In the genomic region with DNA sequence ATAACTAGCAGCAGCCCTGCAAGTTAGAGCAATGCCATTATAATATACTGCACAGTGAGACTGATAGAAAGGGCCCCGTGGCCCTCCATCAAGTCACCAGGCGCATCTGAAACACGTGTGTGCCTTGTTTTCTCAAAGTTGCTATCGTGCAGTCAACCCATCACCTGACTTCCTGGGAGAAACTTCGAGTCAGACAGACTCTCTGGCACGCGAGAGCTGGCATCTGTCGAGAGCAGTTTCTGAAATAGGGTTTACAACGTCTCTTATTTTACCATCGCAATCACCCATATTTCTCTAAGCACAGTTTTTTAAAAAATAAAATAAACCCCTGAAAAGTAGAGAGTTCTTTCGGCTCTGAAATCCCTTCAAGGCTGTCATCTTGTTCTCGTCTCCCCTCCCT, we compare ENCODE assay signal across 23 mouse cellular contexts.
DNase-seq lines count a peak whose midpoint lies in the region; ATAC-seq lines count a peak whose summit lies in the region.
"Had no signal": no experiment of that assay in that cellular context is flagged by ENCODE, and none has a peak within 500 bp of the region (broad histone marks: within the 10 kb centered on the region; RNA-seq: fewer than 3 reads in every experiment).

No protein-coding gene starts in this region.

- peaks cover 45% of the 10 kb centered on the region for H3K4me1 ChIP-seq in embryonic facial prominence, embryonic 12.5 days
- H3K4me1 ChIP-seq in embryonic facial prominence, embryonic 10.5 days = peaks cover 77% of the 10 kb centered on the region
- H3K4me1 ChIP-seq in forebrain, embryonic 16.5 days (replicated peaks; ENCODE audit: control insufficient read depth, insufficient read depth, low read length) = peaks cover 16% of the 10 kb centered on the region
- H3K4me1 ChIP-seq in forebrain, embryonic 10.5 days = peaks cover 53% of the 10 kb centered on the region
- H3K4me1 ChIP-seq in midbrain, embryonic 14.5 days (ENCODE audit: control insufficient read depth, insufficient read depth, low read length) = 0 out of 2 replicates have a peak, but pooled peaks cover 5% of the 10 kb centered on the region
- peaks cover 15% of the 10 kb centered on the region for H3K4me1 ChIP-seq in midbrain, embryonic 15.5 days
- H3K4me1 ChIP-seq: intestine, embryonic 15.5 days had no signal

- ATAC-seq in embryonic facial prominence, embryonic 12.5 days (ENCODE audit: insufficient number of reproducible peaks, insufficient read depth, low FRiP score, low TSS enrichment) = no peak
- ATAC-seq in forebrain, embryonic 16.5 days = peak; percentile 18; the same call in 1 of the 2 replicates
- ATAC-seq in midbrain, embryonic 14.5 days (ENCODE audit: low FRiP score, low TSS enrichment) = no peak
- ATAC-seq in midbrain, embryonic 15.5 days (replicated peaks) = no peak
- ATAC-seq: activated CD4-positive, CD25-positive, alpha-beta regulatory T cell, adult 4 months; intestine, embryonic 15.5 days had no signal

- peak overlapping the region; percentile 11; the same call in 1 of the 2 replicates for H3K27ac ChIP-seq in embryonic facial prominence, embryonic 12.5 days
- no peak overlapping the region for H3K27ac ChIP-seq in embryonic facial prominence, embryonic 10.5 days (replicated peaks)
- H3K27ac ChIP-seq in forebrain, embryonic 16.5 days (ENCODE audit: low read length) = no peak overlapping the region
- no peak overlapping the region for H3K27ac ChIP-seq in forebrain, embryonic 10.5 days
- no peak overlapping the region for H3K27ac ChIP-seq in midbrain, embryonic 14.5 days (replicated peaks; ENCODE audit: low read depth, low read length)
- H3K27ac ChIP-seq in midbrain, embryonic 15.5 days = no peak overlapping the region
- H3K27ac ChIP-seq: heart, embryonic 13.5 days; hindbrain, embryonic 15.5 days; intestine, embryonic 15.5 days had no signal

- H3K4me3 ChIP-seq in embryonic facial prominence, embryonic 12.5 days = no peak overlapping the region
- H3K4me3 ChIP-seq in embryonic facial prominence, embryonic 10.5 days = no peak overlapping the region
- H3K4me3 ChIP-seq in forebrain, embryonic 16.5 days (replicated peaks; ENCODE audit: low read length) = no peak overlapping the region
- H3K4me3 ChIP-seq in forebrain, embryonic 10.5 days = no peak overlapping the region
- no peak overlapping the region for H3K4me3 ChIP-seq in midbrain, embryonic 14.5 days (replicated peaks; ENCODE audit: low read depth, low read length)
- H3K4me3 ChIP-seq in midbrain, embryonic 15.5 days = no peak overlapping the region
- H3K4me3 ChIP-seq: heart, embryonic 13.5 days; hindbrain, embryonic 15.5 days; intestine, embryonic 15.5 days had no signal

- no peaks in the 10 kb centered on the region for H3K36me3 ChIP-seq in embryonic facial prominence, embryonic 12.5 days
- H3K36me3 ChIP-seq in embryonic facial prominence, embryonic 10.5 days (replicated peaks) = no peaks in the 10 kb centered on the region
- H3K36me3 ChIP-seq in forebrain, embryonic 16.5 days (ENCODE audit: control insufficient read depth, insufficient read depth) = no peaks in the 10 kb centered on the region
- no peaks in the 10 kb centered on the region for H3K36me3 ChIP-seq in forebrain, embryonic 10.5 days (replicated peaks)
- no peaks in the 10 kb centered on the region for H3K36me3 ChIP-seq in midbrain, embryonic 14.5 days (ENCODE audit: control insufficient read depth, insufficient read depth, low read length)
- H3K36me3 ChIP-seq in midbrain, embryonic 15.5 days (replicated peaks) = no peaks in the 10 kb centered on the region
- H3K36me3 ChIP-seq: heart, embryonic 13.5 days; hindbrain, embryonic 15.5 days; intestine, embryonic 15.5 days had no signal

- no peak for DNase-seq in embryonic facial prominence, embryonic 10.5 days (ENCODE audit: low spot score)
- DNase-seq in forebrain, embryonic 10.5 days (ENCODE audit: extremely low spot score, low spot score) = no peak
- peak; percentile 11 for DNase-seq in midbrain, embryonic 14.5 days
- DNase-seq in brain, adult 2 months (ENCODE audit: low read depth, low spot score) = peak; percentile 10
- no peak for DNase-seq in urinary bladder, adult 18-20 months (ENCODE audit: low spot score in 2 of 2)
- DNase-seq: adrenal gland, adult 8-10 months; adrenal gland, postnatal 25 days; cerebellum, adult 11 months; cerebellum, adult 2 months; cerebellum, adult 9-11 months; cerebellum, postnatal 25 days; gastrocnemius, postnatal 25 days; heart, adult 18-20 months; heart, postnatal 14 days; heart, postnatal 4 days; kidney, adult 11 months had no signal

- 80% methylated on average over 12 of the region's 12 CpGs for WGBS in embryonic facial prominence, embryonic 12.5 days
- 89% methylated on average over 12 of the region's 12 CpGs for WGBS in embryonic facial prominence, embryonic 10.5 days
- WGBS in forebrain, embryonic 16.5 days = 43% methylated on average over 12 of the region's 12 CpGs
- 90% methylated on average over 12 of the region's 12 CpGs for WGBS in forebrain, embryonic 10.5 days
- WGBS in midbrain, embryonic 14.5 days = 66% methylated on average over 12 of the region's 12 CpGs
- WGBS in midbrain, embryonic 15.5 days = 61% methylated on average over 12 of the region's 12 CpGs

- no peak overlapping the region for H3K4me2 ChIP-seq in embryonic facial prominence, embryonic 12.5 days (replicated peaks)
- 0 out of 2 replicates have a peak overlapping the region, but pooled peaks have one; percentile 11 for H3K4me2 ChIP-seq in forebrain, embryonic 16.5 days (ENCODE audit: low read length)
- 0 out of 2 replicates have a peak overlapping the region, but pooled peaks have one; percentile 17 for H3K4me2 ChIP-seq in midbrain, embryonic 14.5 days (ENCODE audit: low read length)
- H3K4me2 ChIP-seq in midbrain, embryonic 15.5 days = no peak overlapping the region
- H3K4me2 ChIP-seq: heart, embryonic 13.5 days; hindbrain, embryonic 15.5 days; intestine, embryonic 15.5 days had no signal

- no peak overlapping the region for H3K9ac ChIP-seq in embryonic facial prominence, embryonic 12.5 days
- no peak overlapping the region for H3K9ac ChIP-seq in forebrain, embryonic 16.5 days (replicated peaks; ENCODE audit: low read depth, low read length)
- no peak overlapping the region for H3K9ac ChIP-seq in midbrain, embryonic 14.5 days (replicated peaks; ENCODE audit: low read length)
- no peak overlapping the region for H3K9ac ChIP-seq in midbrain, embryonic 15.5 days
- H3K9ac ChIP-seq: heart, embryonic 13.5 days; hindbrain, embryonic 15.5 days; intestine, embryonic 15.5 days had no signal

- H3K27me3 ChIP-seq in embryonic facial prominence, embryonic 12.5 days = no peaks in the 10 kb centered on the region
- peaks cover 13% of the 10 kb centered on the region; the same call in 1 of the 2 replicates for H3K27me3 ChIP-seq in embryonic facial prominence, embryonic 10.5 days (replicated peaks; ENCODE audit: low read depth, poor library complexity, severe bottlenecking)
- H3K27me3 ChIP-seq in forebrain, embryonic 16.5 days (replicated peaks; ENCODE audit: control insufficient read depth, insufficient read depth, low read length) = no peaks in the 10 kb centered on the region
- H3K27me3 ChIP-seq in forebrain, embryonic 10.5 days (ENCODE audit: poor library complexity, severe bottlenecking) = peaks cover 14% of the 10 kb centered on the region; the same call in 1 of the 2 replicates
- H3K27me3 ChIP-seq in midbrain, embryonic 14.5 days (ENCODE audit: control insufficient read depth, insufficient read depth, low read length) = no peaks in the 10 kb centered on the region
- 0 out of 2 replicates have a peak, but pooled peaks cover 3% of the 10 kb centered on the region for H3K27me3 ChIP-seq in midbrain, embryonic 15.5 days (replicated peaks)
- H3K27me3 ChIP-seq: heart, embryonic 13.5 days; hindbrain, embryonic 15.5 days; intestine, embryonic 15.5 days had no signal

- H3K9me3 ChIP-seq in embryonic facial prominence, embryonic 12.5 days = no peaks in the 10 kb centered on the region
- H3K9me3 ChIP-seq in embryonic facial prominence, embryonic 10.5 days = no peaks in the 10 kb centered on the region
- H3K9me3 ChIP-seq in forebrain, embryonic 16.5 days (ENCODE audit: control insufficient read depth, low read length) = no peaks in the 10 kb centered on the region
- H3K9me3 ChIP-seq in forebrain, embryonic 10.5 days = no peaks in the 10 kb centered on the region
- H3K9me3 ChIP-seq in midbrain, embryonic 14.5 days (ENCODE audit: control insufficient read depth, low read length) = no peaks in the 10 kb centered on the region
- no peaks in the 10 kb centered on the region for H3K9me3 ChIP-seq in midbrain, embryonic 15.5 days
- H3K9me3 ChIP-seq: heart, embryonic 13.5 days; hindbrain, embryonic 15.5 days; intestine, embryonic 15.5 days had no signal

Comparison
In these comparisons a context has a peak if more than half of its experiments do, and no peak if none do; other contexts are left out.
1. H3K4me2 ChIP-seq: peak in forebrain, embryonic 16.5 days (single experiment) and midbrain, embryonic 14.5 days (single experiment); none in embryonic facial prominence, embryonic 12.5 days (single experiment) and midbrain, embryonic 15.5 days (single experiment).
2. DNase-seq: peak in midbrain, embryonic 14.5 days (single experiment) and brain, adult 2 months (single experiment); none in embryonic facial prominence, embryonic 10.5 days (single experiment), forebrain, embryonic 10.5 days (single experiment) and urinary bladder, adult 18-20 months (0 of 2).